Mouse (Mus musculus): ENCODE measurements around the gene Clec16a. TPM values are rescaled to one million over a fixed set of nuclear protein-coding genes. Genes with fewer than 3 reads are reported as not detected.

The Clec16a gene
- polyA plus RNA-seq, 1 experiment from 2014 or later: 32.3 TPM

DNA sequence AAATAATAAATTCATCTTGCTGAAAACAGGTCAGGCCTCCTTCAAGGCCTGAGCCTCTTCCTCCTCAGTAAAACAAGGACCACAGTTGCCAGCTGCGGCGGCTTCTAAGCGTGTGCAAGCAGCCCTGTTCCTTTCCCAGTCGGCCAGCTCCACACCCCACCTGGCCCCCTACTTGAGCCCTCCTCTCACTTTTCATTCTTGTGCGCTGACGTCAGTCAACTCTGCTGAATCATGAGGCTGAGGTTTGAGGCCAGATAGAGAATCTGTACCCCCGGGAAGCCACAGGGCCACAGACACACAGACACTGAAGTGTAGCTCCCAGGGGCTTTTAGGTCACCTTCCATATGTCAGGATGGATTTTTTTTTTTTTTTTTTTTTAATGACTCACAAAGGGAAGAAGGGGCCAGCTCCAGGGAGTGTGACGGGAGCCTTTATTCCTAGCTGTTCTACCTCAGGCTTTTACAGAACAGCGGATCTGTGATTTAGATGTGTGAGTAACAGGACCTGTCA, 236.8 kb downstream of the Clec16a start:
- Histone ChIP-seq H3K27me3 (ENCODE audit: control insufficient read depth, insufficient read depth, low read length) (no peaks in the 10 kb centered on the region), H3K36me3 (ENCODE audit: control insufficient read depth, insufficient read depth, low read length) (no peaks in the 10 kb centered on the region), H3K27ac (replicated peaks; ENCODE audit: low read depth, low read length) (no peak overlapping the region), H3K4me1 (ENCODE audit: control insufficient read depth, insufficient read depth, low read length) (peaks cover 32% of the 10 kb centered on the region), H3K4me2 (ENCODE audit: low read depth, severe bottlenecking) (peak overlapping the region; percentile 12; the same call in 1 of the 2 replicates), H3K4me3 (ENCODE audit: low read depth, low read length) (no peak overlapping the region), H3K9ac (ENCODE audit: low read length) (no peak overlapping the region), H3K9me3 (ENCODE audit: control insufficient read depth, low read length) (no peaks in the 10 kb centered on the region)
- DNase-seq (ENCODE audit: low spot score): peak; percentile 52
- WGBS: 51% methylated on average over 9 of the region's 9 CpGs
- no peak for ATAC-seq (ENCODE audit: insufficient number of reproducible peaks, low FRiP score, low TSS enrichment, low read depth)

DNA sequence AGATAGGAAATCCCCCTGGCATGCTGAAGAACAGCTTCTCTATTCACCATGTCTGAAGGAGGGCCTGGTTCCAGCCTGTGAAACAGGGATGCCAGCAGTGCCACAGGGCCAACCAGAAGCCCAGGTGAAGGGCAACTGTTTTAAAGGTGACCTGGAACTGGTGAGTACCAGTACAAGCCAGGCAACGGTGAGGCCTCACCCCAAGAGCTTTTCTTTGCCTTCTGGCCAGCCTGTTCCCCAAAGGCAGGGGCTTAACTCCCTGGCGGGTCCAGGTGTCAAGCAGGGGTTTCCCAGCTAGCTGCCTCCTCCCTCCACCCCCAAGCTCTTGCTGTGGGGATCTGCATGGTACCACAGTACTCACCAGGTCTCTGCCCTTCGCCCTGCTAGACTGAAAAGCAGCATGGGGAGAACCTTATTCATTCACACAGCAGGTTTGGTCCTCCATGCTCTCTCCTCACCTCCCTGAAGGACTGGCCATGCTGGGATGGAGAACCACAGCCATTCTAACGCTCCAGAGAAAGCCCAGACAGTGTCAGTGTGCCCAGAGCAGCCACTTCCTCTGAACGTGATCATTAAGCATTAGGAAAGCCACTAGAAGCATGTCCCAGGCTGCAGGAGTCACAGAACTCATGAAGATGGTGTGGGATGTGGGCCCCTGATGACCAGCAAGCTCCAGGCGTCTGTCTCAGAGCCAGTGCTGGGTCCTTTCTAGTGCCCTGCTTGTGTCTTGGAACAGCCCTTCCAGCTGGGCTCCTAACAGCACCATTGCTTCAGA, 237.4 kb downstream of the Clec16a start:
- ATAC-seq (ENCODE audit: insufficient number of reproducible peaks, low FRiP score, low TSS enrichment, low read depth): no peak
- 41% methylated on average over 6 of the region's 6 CpGs for WGBS
- H3K9me3 ChIP-seq (ENCODE audit: control insufficient read depth, low read length): no peaks in the 10 kb centered on the region
- H3K27me3 ChIP-seq (ENCODE audit: control insufficient read depth, insufficient read depth, low read length): no peaks in the 10 kb centered on the region
- peak overlapping the region; percentile 92 for H3K4me2 ChIP-seq (ENCODE audit: low read depth, severe bottlenecking)
- H3K4me3 ChIP-seq (ENCODE audit: low read depth, low read length): no peak overlapping the region
- no peak for DNase-seq (ENCODE audit: low spot score)
- 0 out of 2 replicates have a peak overlapping the region, but pooled peaks have one; percentile 7 for H3K9ac ChIP-seq (ENCODE audit: low read length)
- H3K36me3 ChIP-seq (ENCODE audit: control insufficient read depth, insufficient read depth, low read length): no peaks in the 10 kb centered on the region
- peaks cover 32% of the 10 kb centered on the region for H3K4me1 ChIP-seq (ENCODE audit: control insufficient read depth, insufficient read depth, low read length)
- H3K27ac ChIP-seq (replicated peaks; ENCODE audit: low read depth, low read length): no peak overlapping the region

DNA sequence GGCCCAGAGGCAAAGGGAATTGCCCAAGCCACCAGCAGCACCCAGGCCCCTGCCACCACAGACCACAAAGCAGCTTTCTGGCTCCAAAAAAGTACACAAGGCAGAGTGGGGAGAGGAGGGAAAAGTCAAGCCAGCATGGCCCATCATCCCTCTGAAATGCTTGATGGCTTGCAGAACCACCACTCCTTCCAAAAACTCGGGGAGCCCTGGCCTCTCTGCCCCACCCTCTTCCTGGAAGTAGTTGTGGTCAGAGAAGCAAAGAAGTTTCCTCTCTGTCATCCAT, 238.0 kb downstream of the Clec16a start:
- Histone ChIP-seq H3K4me3 (ENCODE audit: low read depth, low read length) (no peak overlapping the region; the same call in 1 of the 2 replicates), H3K36me3 (ENCODE audit: control insufficient read depth, insufficient read depth, low read length) (no peaks in the 10 kb centered on the region), H3K4me1 (ENCODE audit: control insufficient read depth, insufficient read depth, low read length) (peaks cover 32% of the 10 kb centered on the region), H3K27ac (replicated peaks; ENCODE audit: low read depth, low read length) (no peak overlapping the region), H3K4me2 (ENCODE audit: low read depth, severe bottlenecking) (0 out of 2 replicates have a peak overlapping the region, but pooled peaks have one; percentile 92), H3K9ac (ENCODE audit: low read length) (no peak overlapping the region), H3K9me3 (ENCODE audit: control insufficient read depth, low read length) (no peaks in the 10 kb centered on the region), H3K27me3 (ENCODE audit: control insufficient read depth, insufficient read depth, low read length) (no peaks in the 10 kb centered on the region)
- DNase-seq (ENCODE audit: low spot score) (no peak), ATAC-seq (ENCODE audit: insufficient number of reproducible peaks, low FRiP score, low TSS enrichment, low read depth) (no peak)
- WGBS: 36% methylated on average over 1 of the region's 1 CpGs

DNA sequence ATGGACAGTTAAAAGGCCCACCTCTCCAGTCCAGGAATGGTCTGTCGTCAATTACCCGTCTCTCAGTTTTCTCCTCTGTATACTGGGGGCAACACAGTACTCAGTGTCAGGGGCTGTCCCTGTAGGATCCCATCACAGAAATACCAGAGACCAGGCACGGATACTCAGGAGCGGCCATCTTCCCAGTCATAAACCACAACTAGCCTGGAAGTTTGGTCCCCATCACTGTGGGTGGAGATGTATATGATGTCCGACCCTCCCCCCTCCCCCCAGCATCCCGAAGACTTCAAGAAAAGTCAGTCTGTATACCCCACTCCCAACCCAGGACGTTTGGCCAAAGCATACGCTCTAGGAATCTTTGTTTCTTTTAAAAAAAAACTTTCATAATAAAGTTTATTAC, 238.3 kb downstream of the Clec16a start:
- no peaks in the 10 kb centered on the region for H3K27me3 ChIP-seq (ENCODE audit: control insufficient read depth, insufficient read depth, low read length)
- WGBS: 60% methylated on average over 8 of the region's 8 CpGs
- no peak overlapping the region for H3K27ac ChIP-seq (replicated peaks; ENCODE audit: low read depth, low read length)
- no peaks in the 10 kb centered on the region for H3K9me3 ChIP-seq (ENCODE audit: control insufficient read depth, low read length)
- no peak overlapping the region for H3K9ac ChIP-seq (ENCODE audit: low read length)
- no peak for ATAC-seq (ENCODE audit: insufficient number of reproducible peaks, low FRiP score, low TSS enrichment, low read depth)
- DNase-seq (ENCODE audit: low spot score): no peak
- no peaks in the 10 kb centered on the region for H3K36me3 ChIP-seq (ENCODE audit: control insufficient read depth, insufficient read depth, low read length)
- H3K4me1 ChIP-seq (ENCODE audit: control insufficient read depth, insufficient read depth, low read length): peaks cover 32% of the 10 kb centered on the region
- H3K4me2 ChIP-seq (ENCODE audit: low read depth, severe bottlenecking): peak overlapping the region; percentile 92
- H3K4me3 ChIP-seq (ENCODE audit: low read depth, low read length): no peak overlapping the region

DNA sequence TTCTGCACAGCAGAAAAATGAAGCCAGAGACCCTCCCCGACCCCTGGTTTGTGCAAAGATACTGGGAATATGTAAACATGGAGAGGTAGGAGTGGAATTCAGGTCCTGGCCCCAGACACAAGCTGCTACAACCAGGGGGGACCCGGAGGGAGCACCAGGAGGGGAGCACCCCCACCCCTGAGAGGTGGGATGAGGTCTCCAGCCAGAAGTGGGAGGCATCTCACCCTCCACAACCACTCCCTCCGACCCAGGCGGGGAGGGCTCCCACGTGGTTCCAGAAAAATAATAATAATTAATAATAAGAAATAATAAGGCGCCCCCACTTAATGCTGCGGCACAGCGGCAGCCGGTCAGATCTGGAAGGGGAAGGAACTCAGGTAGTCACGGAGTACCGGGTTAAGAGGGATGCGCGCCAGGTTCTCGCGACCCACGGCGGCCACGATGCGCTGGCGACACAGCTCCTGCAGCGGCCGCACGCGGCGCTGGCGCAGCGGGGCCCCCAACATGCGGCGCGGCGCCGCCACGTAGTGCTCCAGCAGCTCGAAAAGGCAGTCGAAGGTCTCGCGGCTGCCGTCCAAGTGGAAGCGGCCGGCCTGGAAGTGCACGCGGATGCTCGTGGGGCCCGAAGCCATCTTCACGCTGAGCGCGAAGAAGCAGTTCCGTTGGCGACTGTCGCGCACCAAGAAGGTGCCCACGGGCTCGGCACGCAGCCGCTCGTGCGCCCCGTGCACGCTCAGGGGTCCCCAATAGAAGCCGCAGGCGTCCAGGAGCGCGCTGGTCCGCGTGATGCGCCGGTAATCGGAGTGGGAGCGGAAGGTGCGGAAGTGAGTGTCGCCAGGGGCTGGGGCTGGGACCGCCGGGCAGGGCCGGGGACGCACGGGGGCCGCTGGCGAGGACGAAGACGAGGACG, 239.0 kb downstream of the Clec16a start:
- H3K4me2 ChIP-seq (ENCODE audit: low read depth, severe bottlenecking): peak overlapping the region; percentile 92
- H3K9me3 ChIP-seq (ENCODE audit: control insufficient read depth, low read length): no peaks in the 10 kb centered on the region
- peaks cover 32% of the 10 kb centered on the region for H3K4me1 ChIP-seq (ENCODE audit: control insufficient read depth, insufficient read depth, low read length)
- ATAC-seq (ENCODE audit: insufficient number of reproducible peaks, low FRiP score, low TSS enrichment, low read depth): no peak
- H3K36me3 ChIP-seq (ENCODE audit: control insufficient read depth, insufficient read depth, low read length): no peaks in the 10 kb centered on the region
- WGBS: 3% methylated on average over 78 of the region's 81 CpGs
- peak overlapping the region; percentile 82; the same call in 1 of the 2 replicates for H3K27ac ChIP-seq (replicated peaks; ENCODE audit: low read depth, low read length)
- H3K4me3 ChIP-seq (ENCODE audit: low read depth, low read length): peak overlapping the region; percentile 66
- peak overlapping the region; percentile 78 for H3K9ac ChIP-seq (ENCODE audit: low read length)
- no peaks in the 10 kb centered on the region for H3K27me3 ChIP-seq (ENCODE audit: control insufficient read depth, insufficient read depth, low read length)
- peak; percentile 68 for DNase-seq (ENCODE audit: low spot score)

DNA sequence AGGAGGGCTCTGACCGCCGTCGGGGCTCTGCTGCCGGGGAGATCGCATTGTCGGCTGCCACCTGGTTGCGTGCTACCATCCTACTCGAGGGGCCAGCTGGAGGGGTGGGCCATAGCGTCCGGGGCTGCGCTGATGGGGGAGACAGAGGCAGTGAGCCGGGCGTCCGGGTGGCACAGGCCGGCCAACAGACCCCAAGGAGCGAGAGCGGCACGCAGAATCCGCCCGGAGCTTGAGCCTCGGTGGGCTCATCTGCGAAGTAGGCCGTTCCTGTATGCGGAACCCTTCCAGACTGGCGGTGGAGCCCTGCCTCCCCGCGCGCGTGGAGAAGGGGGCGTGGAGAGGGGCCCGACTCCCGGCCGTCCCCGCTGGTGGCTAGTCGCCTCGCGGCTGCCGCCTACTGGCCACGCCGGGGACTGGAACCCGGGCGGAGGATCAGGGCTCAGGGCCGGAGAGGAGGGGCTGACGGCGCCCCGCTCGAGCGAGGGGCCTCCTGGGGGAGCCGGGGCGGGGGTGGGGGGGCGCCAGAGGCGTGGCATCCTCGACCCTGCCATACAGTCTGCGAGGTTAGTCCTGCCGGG, 239.7 kb downstream of the Clec16a start:
- DNase-seq (ENCODE audit: low spot score) (peak; percentile 98), ATAC-seq (ENCODE audit: insufficient number of reproducible peaks, low FRiP score, low TSS enrichment, low read depth) (peak; percentile 80)
- Histone ChIP-seq H3K9ac (ENCODE audit: low read length) (peak overlapping the region; percentile 78), H3K36me3 (ENCODE audit: control insufficient read depth, insufficient read depth, low read length) (no peaks in the 10 kb centered on the region), H3K27me3 (ENCODE audit: control insufficient read depth, insufficient read depth, low read length) (no peaks in the 10 kb centered on the region), H3K9me3 (ENCODE audit: control insufficient read depth, low read length) (no peaks in the 10 kb centered on the region), H3K27ac (replicated peaks; ENCODE audit: low read depth, low read length) (peak overlapping the region; percentile 82), H3K4me1 (ENCODE audit: control insufficient read depth, insufficient read depth, low read length) (peaks cover 32% of the 10 kb centered on the region), H3K4me3 (ENCODE audit: low read depth, low read length) (peak overlapping the region; percentile 66), H3K4me2 (ENCODE audit: low read depth, severe bottlenecking) (peak overlapping the region; percentile 92)
- under 1% methylated on average over 50 of the region's 55 CpGs for WGBS

DNA sequence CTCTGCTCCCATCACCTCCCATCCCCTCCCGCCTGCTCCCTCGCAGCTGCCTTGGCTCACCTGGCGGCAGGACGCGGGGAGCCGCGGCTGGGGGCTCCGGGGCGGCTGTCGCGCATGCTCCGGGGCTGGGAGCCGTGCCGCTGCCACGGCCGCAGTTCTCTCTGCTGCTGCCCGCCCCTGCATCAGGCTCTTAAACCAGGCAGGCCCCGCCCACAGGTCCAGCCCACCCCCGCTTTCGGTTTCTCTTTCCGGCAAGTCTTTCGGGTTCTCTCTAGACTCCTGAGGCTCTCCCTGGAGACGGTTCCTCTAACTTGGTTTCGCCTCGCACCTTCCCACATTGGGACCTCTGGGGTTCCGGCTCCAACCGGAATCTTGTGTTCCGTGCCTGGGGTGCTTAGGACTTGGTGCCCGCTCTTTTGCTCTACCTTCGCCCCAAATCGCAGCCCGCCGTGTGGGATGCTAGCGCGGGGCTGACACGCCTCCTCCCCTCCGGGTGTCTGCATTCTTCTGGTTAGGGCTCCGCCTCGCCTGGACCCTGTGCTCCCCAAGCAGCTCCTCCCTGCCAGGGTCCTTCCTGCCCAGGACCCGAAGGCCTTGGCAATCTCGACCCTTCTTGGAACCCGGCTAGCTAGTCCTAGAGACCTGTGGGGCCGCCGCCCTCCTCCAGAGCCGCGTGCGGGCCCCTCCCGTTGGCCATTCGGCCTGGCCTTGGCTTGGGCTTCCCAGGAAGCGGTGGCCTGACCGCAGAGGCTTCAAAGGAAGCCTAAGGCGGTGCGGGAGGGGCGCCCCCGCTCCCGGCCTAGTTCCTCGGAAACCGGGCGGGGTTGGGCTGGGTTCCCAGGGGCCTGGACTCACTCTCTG, 240.5 kb downstream of the Clec16a start, which contains the start of gene Socs1:
Gene Socs1 (minus strand): TSS at position 166 of the 861 bp plus-strand sequence.
- peak within 1 kb of the TSS; percentile 66 for H3K4me3 ChIP-seq (ENCODE audit: low read depth, low read length)
- peak; percentile 81 for ATAC-seq (ENCODE audit: insufficient number of reproducible peaks, low FRiP score, low TSS enrichment, low read depth)
- H3K9ac ChIP-seq (ENCODE audit: low read length): peak within 1 kb of the TSS; percentile 78
- H3K36me3 ChIP-seq (ENCODE audit: control insufficient read depth, insufficient read depth, low read length): no peaks in the 10 kb centered on the region
- peak; percentile 93 for DNase-seq (ENCODE audit: low spot score)
- peaks cover 32% of the 10 kb centered on the region for H3K4me1 ChIP-seq (ENCODE audit: control insufficient read depth, insufficient read depth, low read length)
- H3K27me3 ChIP-seq (ENCODE audit: control insufficient read depth, insufficient read depth, low read length): no peaks in the 10 kb centered on the region
- H3K4me2 ChIP-seq (ENCODE audit: low read depth, severe bottlenecking): peak within 1 kb of the TSS; percentile 92
- no peaks in the 10 kb centered on the region for H3K9me3 ChIP-seq (ENCODE audit: control insufficient read depth, low read length)
- WGBS: under 1% methylated on average over 44 of the region's 59 CpGs
- H3K27ac ChIP-seq (replicated peaks; ENCODE audit: low read depth, low read length): peak within 1 kb of the TSS; percentile 82
